Mouse (Mus musculus): Measurements from ENCODE around the gene Dcaf11. TPM values are rescaled to one million over a fixed set of nuclear protein-coding genes. Genes with fewer than 3 reads are reported as not detected.

Gene Dcaf11
- polyA plus RNA-seq, 1 experiment from 2014 or later, result 137 TPM

DNA sequence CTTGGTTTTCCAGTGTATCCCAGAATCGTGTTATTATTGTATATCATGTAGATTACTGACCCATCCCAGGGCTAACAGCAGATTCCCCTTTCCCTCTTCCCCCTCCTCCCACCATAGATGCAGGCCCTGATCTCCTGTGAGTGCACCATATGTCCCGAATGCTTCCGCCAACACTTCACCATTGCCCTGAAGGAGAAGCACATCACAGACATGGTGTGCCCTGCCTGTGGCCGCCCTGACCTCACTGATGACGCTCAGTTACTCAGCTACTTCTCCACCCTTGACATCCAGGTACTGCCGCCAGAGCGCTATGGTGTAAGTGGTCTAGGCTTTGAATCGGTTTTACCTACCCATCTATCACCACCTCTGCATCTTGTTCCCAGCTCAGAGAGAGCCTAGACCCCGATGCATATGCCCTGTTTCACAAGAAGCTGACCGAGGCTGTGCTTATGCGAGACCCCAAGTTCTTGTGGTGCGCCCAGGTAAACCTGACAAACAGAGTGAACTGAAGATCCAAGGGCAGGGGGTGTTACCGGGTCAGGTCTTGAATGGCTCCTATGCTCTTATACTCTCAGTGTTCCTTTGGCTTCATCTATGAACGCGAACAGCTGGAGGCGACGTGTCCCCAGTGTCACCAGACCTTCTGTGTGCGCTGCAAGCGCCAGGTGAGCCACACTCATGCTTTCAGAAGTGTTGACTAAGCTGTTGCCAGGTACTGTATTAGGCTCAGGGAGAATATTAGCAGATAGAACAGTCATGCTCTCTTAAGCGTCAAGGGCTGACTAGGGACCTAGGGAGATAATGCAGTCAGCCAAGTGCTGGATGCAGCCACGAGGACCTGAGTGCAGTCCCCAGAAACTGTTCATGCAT lies 39.0 kb downstream of the Dcaf11 start:
- no peak overlapping the region for H3K4me2 ChIP-seq (ENCODE audit: low read length)
- H3K27ac ChIP-seq (ENCODE audit: low read length), result no peak overlapping the region
- 95% methylated on average over 21 of the region's 21 CpGs for WGBS
- H3K4me1 ChIP-seq (ENCODE audit: control insufficient read depth, insufficient read depth, low read length), result peaks cover 5% of the 10 kb centered on the region
- no peak overlapping the region for H3K9ac ChIP-seq (ENCODE audit: low read depth, low read length)
- ATAC-seq, result no peak
- H3K27me3 ChIP-seq (ENCODE audit: control insufficient read depth, insufficient read depth, low read depth, low read length), result no peaks in the 10 kb centered on the region
- no peak overlapping the region for H3K4me3 ChIP-seq (ENCODE audit: low read depth, low read length)
- peaks cover 59% of the 10 kb centered on the region for H3K36me3 ChIP-seq (ENCODE audit: control insufficient read depth, insufficient read depth, low read length)
- no peaks in the 10 kb centered on the region for H3K9me3 ChIP-seq (replicated peaks; ENCODE audit: control insufficient read depth, low read length, poor library complexity, severe bottlenecking)

DNA sequence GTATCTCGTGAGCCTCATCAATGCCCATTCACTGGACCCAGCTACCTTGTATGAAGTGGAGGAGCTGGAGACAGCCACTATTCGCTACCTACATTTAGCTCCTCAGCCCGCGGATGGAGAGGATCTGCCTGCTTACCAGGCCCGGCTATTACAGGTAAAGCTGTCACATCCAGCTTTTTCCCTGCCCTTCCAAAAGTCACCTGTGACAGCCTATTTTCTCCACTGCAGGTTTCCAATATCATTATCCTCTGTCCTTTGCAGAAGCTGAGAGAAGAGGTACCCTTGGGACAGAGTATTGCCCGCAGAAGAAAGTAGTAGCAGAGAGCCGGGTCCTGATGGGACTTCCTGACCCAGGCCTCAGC lies 43.4 kb downstream of the Dcaf11 start, which contains the start of gene Irf9:
Irf9 (plus strand) TSS at position 301 of the 362 bp plus-strand sequence.
- H3K27ac ChIP-seq (ENCODE audit: low read length), result peak within 1 kb of the TSS; percentile 28; the same call in 1 of the 2 replicates
- H3K9me3 ChIP-seq (replicated peaks; ENCODE audit: control insufficient read depth, low read length, poor library complexity, severe bottlenecking), result no peaks in the 10 kb centered on the region
- no peak; the same call in 1 of the 2 replicates for ATAC-seq
- no peaks in the 10 kb centered on the region for H3K27me3 ChIP-seq (ENCODE audit: control insufficient read depth, insufficient read depth, low read depth, low read length)
- 93% methylated on average over 7 of the region's 7 CpGs for WGBS
- H3K4me1 ChIP-seq (ENCODE audit: control insufficient read depth, insufficient read depth, low read length), result peaks cover 7% of the 10 kb centered on the region; the same call in 1 of the 2 replicates
- peaks cover 51% of the 10 kb centered on the region for H3K36me3 ChIP-seq (ENCODE audit: control insufficient read depth, insufficient read depth, low read length)
- peak within 1 kb of the TSS; percentile 41; the same call in 1 of the 2 replicates for H3K9ac ChIP-seq (ENCODE audit: low read depth, low read length)
- H3K4me2 ChIP-seq (ENCODE audit: low read length), result peak within 1 kb of the TSS; percentile 50
- peak within 1 kb of the TSS; percentile 28 for H3K4me3 ChIP-seq (ENCODE audit: low read depth, low read length)

DNA sequence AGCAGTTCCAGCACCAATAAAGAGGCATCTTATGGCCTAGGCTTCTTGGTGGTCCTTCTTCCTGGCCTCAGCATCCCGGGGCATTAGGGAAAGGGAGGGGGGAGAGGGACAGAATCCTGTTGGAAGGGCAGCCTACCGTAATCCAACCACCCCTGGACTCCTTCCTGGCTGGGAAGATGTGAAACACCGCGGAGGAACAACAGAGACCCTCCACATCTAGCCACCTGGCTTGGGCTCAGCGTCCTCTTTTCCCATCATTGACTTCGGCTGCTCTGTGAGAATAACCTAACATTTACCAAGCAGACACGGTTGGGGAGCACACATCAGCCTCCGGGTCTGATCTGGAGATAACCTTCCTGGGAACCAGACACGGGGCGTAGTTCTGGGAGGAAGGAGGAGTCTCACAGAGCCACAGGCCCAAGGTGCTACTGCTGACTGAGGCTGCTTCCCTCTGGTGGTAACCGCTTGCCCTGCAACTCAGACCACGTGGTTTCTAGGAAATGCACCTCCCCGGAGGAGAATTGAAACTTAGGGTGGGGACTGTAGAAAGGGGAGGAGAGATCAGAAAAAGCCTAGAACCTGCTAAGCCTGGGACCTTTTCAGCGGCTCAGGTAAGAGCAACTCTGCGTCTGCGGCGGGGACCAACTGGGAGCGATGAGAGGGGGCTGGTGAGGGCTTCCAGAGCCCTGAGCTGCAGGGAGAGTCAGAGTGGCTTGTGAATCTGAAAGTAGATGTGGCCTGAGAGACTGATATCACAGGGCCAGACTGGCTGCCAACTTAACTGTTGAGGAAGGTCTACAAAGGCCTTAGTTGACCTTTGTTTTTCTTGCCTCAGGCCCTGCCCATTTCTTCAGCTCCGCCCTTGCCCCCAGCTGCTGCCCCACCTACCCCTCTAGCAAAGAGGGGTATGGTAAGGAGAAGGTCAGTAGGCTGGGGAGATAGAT lies 44.1 kb downstream of the Dcaf11 start:
- H3K9ac ChIP-seq (ENCODE audit: low read depth, low read length), result peak overlapping the region; percentile 41; the same call in 1 of the 2 replicates
- H3K4me2 ChIP-seq (ENCODE audit: low read length), result peak overlapping the region; percentile 50
- WGBS, result 23% methylated on average over 19 of the region's 19 CpGs
- H3K27ac ChIP-seq (ENCODE audit: low read length), result peak overlapping the region; percentile 28; the same call in 1 of the 2 replicates
- peaks cover 7% of the 10 kb centered on the region; the same call in 1 of the 2 replicates for H3K4me1 ChIP-seq (ENCODE audit: control insufficient read depth, insufficient read depth, low read length)
- ATAC-seq, result peak; percentile 88
- H3K4me3 ChIP-seq (ENCODE audit: low read depth, low read length), result peak overlapping the region; percentile 28
- no peaks in the 10 kb centered on the region for H3K27me3 ChIP-seq (ENCODE audit: control insufficient read depth, insufficient read depth, low read depth, low read length)
- H3K36me3 ChIP-seq (ENCODE audit: control insufficient read depth, insufficient read depth, low read length), result peaks cover 45% of the 10 kb centered on the region
- no peaks in the 10 kb centered on the region for H3K9me3 ChIP-seq (replicated peaks; ENCODE audit: control insufficient read depth, low read length, poor library complexity, severe bottlenecking)

DNA sequence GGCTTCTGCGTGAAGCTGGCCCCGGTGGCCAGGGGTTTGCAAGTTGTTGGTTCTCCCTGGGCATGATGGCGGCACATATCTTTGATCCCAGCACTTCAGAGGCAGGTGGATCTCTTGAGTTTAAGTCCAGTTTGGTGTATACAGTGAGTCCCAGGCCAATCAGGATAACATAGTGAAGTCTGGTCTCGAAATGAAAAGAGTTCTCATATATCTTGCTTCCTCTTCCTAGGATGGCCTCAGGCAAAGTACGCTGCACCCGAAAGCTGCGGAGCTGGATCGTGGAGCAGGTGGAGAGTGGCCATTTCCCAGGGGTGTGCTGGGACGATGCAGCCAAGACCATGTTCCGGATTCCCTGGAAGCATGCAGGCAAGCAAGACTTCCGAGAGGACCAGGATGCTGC lies 45.0 kb downstream of the Dcaf11 start:
- no peaks in the 10 kb centered on the region for H3K9me3 ChIP-seq (replicated peaks; ENCODE audit: control insufficient read depth, low read length, poor library complexity, severe bottlenecking)
- H3K4me3 ChIP-seq (ENCODE audit: low read depth, low read length), result no peak overlapping the region
- H3K4me1 ChIP-seq (ENCODE audit: control insufficient read depth, insufficient read depth, low read length), result peaks cover 7% of the 10 kb centered on the region; the same call in 1 of the 2 replicates
- H3K36me3 ChIP-seq (ENCODE audit: control insufficient read depth, insufficient read depth, low read length), result peaks cover 43% of the 10 kb centered on the region
- WGBS, result 94% methylated on average over 11 of the region's 11 CpGs
- no peak overlapping the region for H3K4me2 ChIP-seq (ENCODE audit: low read length)
- H3K27ac ChIP-seq (ENCODE audit: low read length), result no peak overlapping the region
- H3K27me3 ChIP-seq (ENCODE audit: control insufficient read depth, insufficient read depth, low read depth, low read length), result no peaks in the 10 kb centered on the region
- no peak overlapping the region for H3K9ac ChIP-seq (ENCODE audit: low read depth, low read length)
- no peak for ATAC-seq

DNA sequence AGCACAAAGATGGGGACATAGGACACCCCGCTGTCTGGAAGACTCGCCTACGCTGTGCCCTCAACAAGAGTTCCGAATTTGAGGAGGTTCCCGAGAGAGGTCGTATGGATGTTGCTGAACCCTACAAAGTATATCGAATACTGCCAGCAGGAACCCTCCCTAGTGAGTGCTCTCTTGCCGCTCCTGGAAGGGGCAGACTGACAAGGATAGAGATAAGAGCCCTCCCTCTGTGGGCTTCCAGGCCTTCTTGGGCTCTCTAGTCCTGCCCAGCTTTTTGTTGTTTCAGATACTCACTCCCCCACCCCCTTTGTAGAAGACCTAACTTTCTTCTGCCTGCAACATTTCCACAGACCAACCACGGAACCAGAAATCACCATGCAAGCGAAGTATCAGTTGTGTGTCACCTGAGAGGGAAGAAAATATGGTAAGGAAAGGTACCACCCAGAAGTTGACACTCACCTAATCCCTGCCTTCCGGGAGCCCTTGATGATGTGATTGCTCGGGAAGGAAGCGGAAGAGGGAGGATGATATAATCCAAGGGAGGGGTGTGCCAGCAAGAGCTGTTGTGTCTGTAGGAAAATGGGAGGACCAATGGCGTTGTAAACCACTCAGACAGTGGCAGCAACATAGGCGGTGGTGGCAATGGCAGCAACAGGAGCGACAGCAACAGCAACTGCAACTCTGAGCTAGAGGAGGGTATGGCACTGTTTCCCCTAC lies 46.1 kb downstream of the Dcaf11 start:
- Histone ChIP-seq H3K9me3 (replicated peaks; ENCODE audit: control insufficient read depth, low read length, poor library complexity, severe bottlenecking) (no peaks in the 10 kb centered on the region), H3K4me1 (ENCODE audit: control insufficient read depth, insufficient read depth, low read length) (peaks cover 7% of the 10 kb centered on the region; the same call in 1 of the 2 replicates), H3K27ac (ENCODE audit: low read length) (no peak overlapping the region), H3K27me3 (ENCODE audit: control insufficient read depth, insufficient read depth, low read depth, low read length) (no peaks in the 10 kb centered on the region), H3K36me3 (ENCODE audit: control insufficient read depth, insufficient read depth, low read length) (peaks cover 38% of the 10 kb centered on the region), H3K9ac (ENCODE audit: low read depth, low read length) (no peak overlapping the region), H3K4me2 (ENCODE audit: low read length) (no peak overlapping the region), H3K4me3 (ENCODE audit: low read depth, low read length) (no peak overlapping the region)
- 97% methylated on average over 16 of the region's 16 CpGs for WGBS
- no peak for ATAC-seq

DNA sequence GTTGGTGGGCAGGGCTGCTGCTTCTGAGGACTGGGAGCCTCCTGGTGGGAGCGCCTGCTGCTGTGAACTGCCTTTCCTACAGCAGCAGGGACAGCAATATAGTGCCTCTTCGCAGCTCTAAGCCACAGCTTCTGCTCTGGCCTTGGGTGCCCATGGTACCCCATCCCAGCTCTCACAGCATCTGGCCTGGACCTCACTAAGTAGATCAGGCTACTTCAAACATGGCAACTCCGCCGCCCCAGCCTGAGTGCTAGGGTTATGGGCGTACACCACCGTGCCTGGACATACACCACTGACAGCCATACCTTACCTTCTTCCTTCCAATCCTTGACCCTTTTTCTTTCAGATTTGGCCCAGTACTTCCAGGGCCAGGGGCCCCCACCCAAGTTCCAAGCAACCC lies 48.5 kb downstream of the Dcaf11 start:
- no peaks in the 10 kb centered on the region for H3K27me3 ChIP-seq (ENCODE audit: control insufficient read depth, insufficient read depth, low read depth, low read length)
- H3K27ac ChIP-seq (ENCODE audit: low read length), result no peak overlapping the region
- 96% methylated on average over 6 of the region's 6 CpGs for WGBS
- no peaks in the 10 kb centered on the region for H3K9me3 ChIP-seq (replicated peaks; ENCODE audit: control insufficient read depth, low read length, poor library complexity, severe bottlenecking)
- H3K4me1 ChIP-seq (ENCODE audit: control insufficient read depth, insufficient read depth, low read length), result peaks cover 7% of the 10 kb centered on the region; the same call in 1 of the 2 replicates
- H3K9ac ChIP-seq (ENCODE audit: low read depth, low read length), result no peak overlapping the region
- ATAC-seq, result no peak
- H3K36me3 ChIP-seq (ENCODE audit: control insufficient read depth, insufficient read depth, low read length), result peaks cover 24% of the 10 kb centered on the region
- H3K4me3 ChIP-seq (ENCODE audit: low read depth, low read length), result no peak overlapping the region
- no peak overlapping the region for H3K4me2 ChIP-seq (ENCODE audit: low read length)

DNA sequence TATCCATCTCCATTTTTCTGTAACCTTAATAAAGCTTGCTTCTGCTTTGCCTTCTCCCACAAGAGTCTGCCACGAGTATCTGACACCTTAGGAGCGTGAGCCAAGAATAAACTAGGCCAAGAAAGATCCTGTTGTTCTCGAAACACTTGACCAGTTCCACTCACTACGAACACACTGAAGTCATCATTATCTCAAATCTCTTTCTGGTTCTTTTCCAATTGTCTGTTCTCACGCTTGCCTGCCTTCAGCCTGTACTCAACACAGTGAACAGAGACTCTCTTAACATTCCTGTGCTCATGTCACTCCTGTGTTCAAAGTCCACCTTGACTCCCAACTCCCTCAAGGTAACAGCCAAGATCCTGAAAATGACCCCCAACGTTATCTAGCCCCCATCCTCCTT lies 53.5 kb downstream of the Dcaf11 start:
- 63% methylated on average over 6 of the region's 6 CpGs for WGBS

DNA sequence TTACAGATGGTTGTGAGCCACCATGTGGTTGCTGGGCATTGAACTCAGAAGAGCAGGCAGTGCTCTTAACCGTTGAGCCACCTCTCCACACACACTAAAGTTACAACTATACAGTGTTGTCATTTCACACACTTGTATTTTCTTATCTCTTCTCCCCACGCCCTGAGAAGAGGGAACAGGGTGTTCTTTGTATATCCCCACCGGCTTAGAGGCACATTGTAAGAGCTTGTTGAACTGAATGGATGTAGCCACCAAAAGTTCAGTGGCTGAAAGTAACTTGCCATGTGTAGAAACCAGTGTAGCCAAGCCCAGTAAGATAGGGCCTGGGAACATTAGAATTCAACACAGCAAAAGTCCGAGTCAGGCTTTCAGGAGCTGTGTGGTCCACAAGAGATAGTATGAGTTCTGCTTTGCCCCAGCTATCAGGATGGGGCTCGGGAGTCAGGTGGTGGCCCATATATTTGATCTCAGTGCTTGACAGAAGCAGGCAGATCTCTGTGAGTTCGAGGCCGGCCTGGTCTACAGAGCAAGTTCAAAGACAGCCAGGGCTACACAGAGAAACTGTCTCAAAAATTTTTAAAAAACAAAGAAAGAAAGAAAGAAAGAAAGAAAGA lies 54.9 kb downstream of the Dcaf11 start:
- 83% methylated on average over 7 of the region's 7 CpGs for WGBS
- H3K9me3 ChIP-seq (replicated peaks; ENCODE audit: control insufficient read depth, low read length, poor library complexity, severe bottlenecking), result no peaks in the 10 kb centered on the region
- no peaks in the 10 kb centered on the region for H3K27me3 ChIP-seq (ENCODE audit: control insufficient read depth, insufficient read depth, low read depth, low read length)
- ATAC-seq, result no peak
- H3K27ac ChIP-seq (ENCODE audit: low read length), result no peak overlapping the region
- no peaks in the 10 kb centered on the region for H3K36me3 ChIP-seq (ENCODE audit: control insufficient read depth, insufficient read depth, low read length)
- H3K4me2 ChIP-seq (ENCODE audit: low read length), result no peak overlapping the region
- no peaks in the 10 kb centered on the region for H3K4me1 ChIP-seq (ENCODE audit: control insufficient read depth, insufficient read depth, low read length)
- no peak overlapping the region for H3K9ac ChIP-seq (ENCODE audit: low read depth, low read length)
- no peak overlapping the region for H3K4me3 ChIP-seq (ENCODE audit: low read depth, low read length)

More for the DNA sequence above, 53.5 kb downstream of the Dcaf11 start:
- Histone ChIP-seq H3K4me2 (ENCODE audit: low read length) (no peak overlapping the region), H3K4me3 (ENCODE audit: low read depth, low read length) (no peak overlapping the region), H3K27ac (ENCODE audit: low read length) (no peak overlapping the region), H3K9me3 (replicated peaks; ENCODE audit: control insufficient read depth, low read length, poor library complexity, severe bottlenecking) (no peaks in the 10 kb centered on the region), H3K9ac (ENCODE audit: low read depth, low read length) (no peak overlapping the region), H3K4me1 (ENCODE audit: control insufficient read depth, insufficient read depth, low read length) (no peaks in the 10 kb centered on the region), H3K27me3 (ENCODE audit: control insufficient read depth, insufficient read depth, low read depth, low read length) (no peaks in the 10 kb centered on the region), H3K36me3 (ENCODE audit: control insufficient read depth, insufficient read depth, low read length) (0 out of 2 replicates have a peak, but pooled peaks cover 5% of the 10 kb centered on the region)
- no peak for ATAC-seq
